Mouse (Mus musculus) gastrocnemius, adult 8-10 months (tissue): ENCODE measurements around the gene Mcrip1. TPM values are rescaled to one million over a fixed set of nuclear protein-coding genes. Genes with fewer than 3 reads are reported as not detected.
A peak's percentile ranks its signal among the peaks of the same experiment; 100 is the strongest.
"Not testable (repeated sequence)": the region's sequence is repeated elsewhere in the genome, so short reads cannot be mapped to it uniquely, and the experiment has no call there.

Source experiments
- DNase-seq, 2 experiments: peaks; one replicate each; pipeline ENCODE4 v3.0.0; 2022; ENCODE audit warnings: low spot score in 2 of 2
- total RNA-seq, 4 experiments: library from RNA; stranded (reverse); gene quantifications; 2 replicates each; pipeline ENCODE4 v1.2.4; 2022

The Mcrip1 gene
- 10 to 100 TPM; 18.6 to 20.5 (median 20.1) TPM for total RNA-seq

- DNase-seq = peak; percentile 84 to 92
These were observed at the start of gene Mcrip1 for GRCm38 (mm10) chr11:120549168-120549945. Gene Mcrip1, minus strand, starts transcription at chr11:120549727.

DNA sequence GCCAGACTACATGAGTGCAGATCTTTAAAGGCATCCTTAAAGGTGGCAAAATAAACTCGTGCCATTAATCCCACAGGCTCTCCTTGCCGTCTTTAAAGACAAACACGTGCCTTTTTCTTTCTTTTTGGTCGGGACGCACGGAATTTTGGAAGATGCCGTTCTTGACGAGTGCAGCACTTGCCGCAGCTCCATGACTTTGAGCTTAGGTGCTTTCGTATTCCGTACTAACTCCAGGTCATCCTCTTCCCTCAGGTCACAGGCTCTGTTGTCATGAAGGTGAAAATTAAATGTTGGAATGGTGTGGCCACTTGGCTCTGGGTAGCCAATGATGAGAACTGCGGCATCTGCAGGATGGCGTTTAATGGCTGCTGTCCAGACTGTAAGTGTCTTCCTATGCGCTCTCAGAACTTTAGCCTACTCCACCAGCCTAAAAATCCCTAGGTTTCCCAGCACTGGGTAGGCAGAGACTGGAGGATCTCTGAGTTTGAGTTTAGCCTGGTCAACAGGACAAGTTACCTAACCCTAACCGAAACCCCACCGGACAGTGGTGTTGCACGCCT lies 49.5 kb upstream of the Mcrip1 start:
- no peak for DNase-seq

- DNase-seq = peak; percentile 82 to 88
These were observed 48.9 kb upstream of the Mcrip1 start, which contains the start of the genes Alyref and Anapc11 for GRCm38 (mm10) chr11:120598283-120598989. Gene Alyref, minus strand, starts transcription at chr11:120598365. Gene Anapc11, plus strand, starts transcription at chr11:120598421.

DNA sequence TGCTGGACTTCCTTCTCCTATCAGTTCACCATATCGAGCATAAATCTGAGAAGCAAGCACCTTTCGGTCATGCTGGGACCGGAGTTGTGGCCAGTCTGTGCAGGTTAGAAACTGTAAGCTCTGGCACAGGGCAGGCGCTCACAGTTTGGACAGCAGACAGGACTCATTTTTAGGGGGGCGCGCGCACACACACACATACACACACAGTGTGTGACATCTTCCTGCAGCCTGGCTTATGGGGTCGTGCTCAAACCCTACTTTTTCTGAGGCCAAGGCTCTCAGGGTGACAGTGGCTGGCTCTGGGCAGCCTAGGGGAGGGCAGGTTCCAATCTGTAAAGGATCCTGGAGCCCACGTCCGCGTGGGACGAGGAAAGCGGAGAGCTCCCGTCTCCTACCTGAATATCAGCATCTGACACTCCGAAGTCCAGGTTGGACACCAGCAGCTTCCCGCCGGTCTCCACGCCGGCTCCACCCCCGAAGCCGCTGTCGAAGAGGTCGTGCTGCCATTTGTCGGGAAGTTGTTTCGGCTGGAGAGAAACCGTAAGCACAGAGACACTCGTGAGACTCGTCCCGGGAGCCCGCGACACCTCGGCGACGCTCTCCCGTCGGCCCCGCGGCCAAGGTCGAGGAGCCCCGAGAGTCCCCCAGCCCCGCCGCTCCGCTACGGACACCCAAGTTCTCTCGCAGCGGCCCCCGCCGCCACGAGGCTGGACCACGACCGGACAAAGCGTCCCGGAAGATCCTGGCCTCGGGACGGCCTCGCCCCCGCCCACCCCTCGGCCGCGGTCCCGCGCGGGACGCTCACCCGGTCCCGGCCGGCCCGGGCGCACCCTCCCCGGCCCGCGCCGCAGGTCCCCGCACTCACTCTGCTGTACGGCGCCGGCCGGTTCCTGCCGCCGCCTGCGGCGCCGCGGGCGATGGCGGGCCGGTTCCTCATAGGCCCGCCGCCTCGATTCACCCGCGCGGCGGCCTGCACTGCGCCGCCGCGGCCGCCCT lies 48.0 kb upstream of the Mcrip1 start:
- DNase-seq = no peak

GRCm38 (mm10) chr11:120588531-120588930 lies 39.0 kb upstream of the Mcrip1 start:
- DNase-seq = no peak

DNA sequence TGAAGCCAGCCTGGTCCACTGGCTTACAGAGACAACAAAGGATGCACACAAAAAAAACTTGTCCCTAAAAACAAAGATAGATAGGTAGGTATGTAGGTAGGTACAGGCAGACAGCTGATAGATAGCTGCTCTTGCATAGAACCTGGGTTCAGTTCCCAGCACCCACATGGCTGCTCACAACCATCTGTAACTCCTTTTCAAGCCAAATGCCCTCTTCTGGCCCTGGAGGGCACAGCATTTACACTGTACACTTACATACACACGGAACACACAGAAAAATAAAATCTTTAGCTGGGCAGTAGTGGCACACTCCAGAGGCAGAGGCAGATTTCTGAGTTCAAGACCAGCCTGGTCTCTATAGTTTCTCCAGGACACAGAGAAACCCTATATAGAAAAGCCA lies 34.4 kb upstream of the Mcrip1 start:
- no peak for DNase-seq

GRCm38 (mm10) chr11:120582982-120583293 lies 33.4 kb upstream of the Mcrip1 start:
- not testable (repeated sequence) for DNase-seq

- DNase-seq = no peak
These were observed 32.9 kb upstream of the Mcrip1 start for GRCm38 (mm10) chr11:120582268-120582981.

GRCm38 (mm10) chr11:120581490-120582267 lies 32.2 kb upstream of the Mcrip1 start, which contains the start of gene Arhgdia:
Gene Arhgdia, minus strand, starts transcription at chr11:120581624.
- peak; percentile 72 to 84 for DNase-seq

DNA sequence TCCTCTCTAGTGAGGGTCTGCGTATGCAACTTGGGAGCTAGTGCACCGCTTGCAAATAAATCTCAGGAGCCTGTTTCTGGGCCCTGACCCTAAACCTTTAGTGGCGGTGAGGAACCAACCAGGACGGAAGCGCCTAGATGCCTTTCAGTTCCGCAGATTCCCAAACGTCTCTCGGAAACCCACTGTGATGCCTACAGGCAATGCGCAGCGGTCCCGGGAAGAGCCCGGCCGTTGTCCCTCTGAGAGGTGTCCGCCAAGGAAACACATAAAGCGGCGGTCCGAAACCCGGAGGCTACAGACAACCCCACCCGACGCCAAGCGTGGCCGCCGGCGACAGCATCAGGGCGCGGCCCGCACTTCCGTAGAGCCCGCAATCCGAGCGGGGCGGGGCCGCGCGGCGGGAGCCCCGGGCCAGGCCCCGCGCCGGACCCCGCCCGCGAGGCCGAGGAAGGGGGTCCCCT lies 31.4 kb upstream of the Mcrip1 start:
- DNase-seq = no peak

- DNase-seq = no peak
These were observed 30.7 kb upstream of the Mcrip1 start for GRCm38 (mm10) chr11:120580190-120580589.

GRCm38 (mm10) chr11:120579316-120580107 lies 30.0 kb upstream of the Mcrip1 start:
- DNase-seq = peak; percentile 60 to 64

GRCm38 (mm10) chr11:120578694-120579243 lies 29.2 kb upstream of the Mcrip1 start:
- no peak for DNase-seq

GRCm38 (mm10) chr11:120578024-120578693 lies 28.6 kb upstream of the Mcrip1 start:
- DNase-seq = peak in 1 of 2 experiments; percentile 37

DNA sequence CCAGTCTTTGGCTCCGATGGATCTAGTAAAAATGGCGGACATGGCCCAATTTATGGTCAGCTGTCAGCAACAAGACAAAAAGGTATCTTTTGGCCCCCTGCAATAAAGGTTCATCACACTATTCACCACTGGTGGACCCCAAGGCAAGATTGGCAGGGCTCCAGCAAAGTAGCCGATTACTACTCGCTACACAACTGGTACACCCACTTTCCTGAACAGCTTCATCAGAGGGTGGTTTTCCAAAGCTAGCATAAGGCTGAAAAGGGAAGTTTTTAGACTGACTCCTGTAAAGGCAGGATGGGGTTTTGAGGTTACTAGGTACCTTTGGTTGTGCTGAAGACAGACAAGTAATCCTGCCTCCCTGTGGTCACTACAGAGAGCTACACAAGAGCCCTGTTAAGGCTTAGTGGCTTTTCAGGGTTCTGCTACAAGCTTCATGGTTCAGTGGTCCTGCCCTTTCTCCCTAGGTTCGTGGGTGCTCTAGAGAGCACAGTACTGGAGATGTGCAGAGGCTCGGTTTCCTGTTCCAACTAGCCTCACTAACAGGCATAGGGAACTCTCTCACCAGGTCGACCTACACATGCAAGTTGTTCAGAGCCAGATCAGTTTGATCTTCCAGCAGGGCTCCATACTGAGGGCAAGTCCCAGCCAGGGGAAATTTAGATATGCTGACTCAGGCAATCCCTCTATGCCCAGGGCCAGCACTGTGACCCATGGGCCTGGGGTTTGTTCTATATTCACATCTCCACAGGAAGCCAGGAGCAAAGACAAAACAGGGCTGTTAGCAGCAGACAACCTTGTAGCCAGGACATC lies 27.9 kb upstream of the Mcrip1 start:
- no peak for DNase-seq

- DNase-seq = no peak
These were observed 26.9 kb upstream of the Mcrip1 start for GRCm38 (mm10) chr11:120576365-120576981.
